Mouse (Mus musculus) CH12.LX (cell line): ENCODE data around the gene Smpd1. TPM values are rescaled to one million over a fixed set of nuclear protein-coding genes. Genes with fewer than 3 reads are reported as not detected.

ENCODE experiments used
- DNase-seq: peaks from one replicate; pipeline ENCODE4 v3.0.0-alpha.2; 2013; ENCODE audit errors: extremely low read depth
- H3K27ac ChIP-seq: 2 replicates; pipeline ENCODE4 v1.5.1; 2012; ENCODE audit warnings: low read depth, mild to moderate bottlenecking, control low read depth, moderate library complexity; ENCODE audit not compliant: insufficient read depth
- H3K27me3 ChIP-seq: replicated peaks from 2 replicates; pipeline ENCODE3; 2012; ENCODE audit warnings: inconsistent platforms
- H3K36me3 ChIP-seq, 2 experiments: replicated peaks in 1 of 2; 2 replicates each; pipeline versions ENCODE3 to v1.6.1; 2012; ENCODE audit warnings: inconsistent platforms in 1 of 2, low read length in 1 of 2, mild to moderate bottlenecking in 1 of 2, mixed read lengths in 1 of 2, moderate library complexity in 1 of 2; ENCODE audit not compliant: control insufficient read depth in 1 of 2, insufficient read depth in 1 of 2
- H3K4me1 ChIP-seq, 2 experiments: 2 replicates each; pipeline ENCODE4 v1.6.1; 2012; ENCODE audit warnings: inconsistent platforms in 1 of 2, moderate library complexity in 1 of 2; ENCODE audit not compliant: insufficient read depth in 2 of 2, control insufficient read depth in 1 of 2
- H3K4me2 ChIP-seq: 2 replicates; pipeline ENCODE4 v1.6.1; 2012; ENCODE audit warnings: low read depth, mild to moderate bottlenecking, control low read depth; ENCODE audit not compliant: poor library complexity, insufficient read depth, severe bottlenecking
- H3K4me3 ChIP-seq, 3 experiments: fragments of 150-350 bp in 1 of 3; sonication (generic) in 1 of 3; replicated peaks in 1 of 3; 2 replicates each; pipeline versions ENCODE3 to v1.5.1; 2011 to 2012; ENCODE audit warnings: low read depth in 2 of 3, low read length in 2 of 3, mild to moderate bottlenecking in 2 of 3, moderate library complexity in 2 of 3, control low read depth in 1 of 3, improper control_type of control experiment in 1 of 3, inconsistent platforms in 1 of 3, mixed read lengths in 1 of 3; ENCODE audit not compliant: poor library complexity in 1 of 3
- H3K79me2 ChIP-seq: replicated peaks from 2 replicates; pipeline ENCODE4 v1.6.1; 2012; ENCODE audit warnings: mild to moderate bottlenecking, moderate library complexity; ENCODE audit not compliant: control insufficient read depth, poor library complexity, insufficient read depth, severe bottlenecking; ENCODE audit errors: extremely low read depth
- H3K9ac ChIP-seq: 2 replicates; pipeline ENCODE4 v1.6.1; 2012; ENCODE audit warnings: low read depth, mild to moderate bottlenecking, control low read depth, moderate library complexity; ENCODE audit not compliant: insufficient read depth
- H3K9me3 ChIP-seq: replicated peaks from 2 replicates; pipeline ENCODE3; 2012; ENCODE audit warnings: low read length, inconsistent platforms, mixed read lengths
- BHLHE40 ChIP-seq: IDR thresholded peaks from 2 replicates; pipeline ENCODE4 v1.6.1; 2011; ENCODE audit warnings: mild to moderate bottlenecking, low read depth, low read length, improper control_type of control experiment
- CHD2 ChIP-seq: IDR thresholded peaks from 2 replicates; pipeline ENCODE4 v1.6.1; 2011; ENCODE audit warnings: low read length, improper control_type of control experiment
- E2F4 ChIP-seq: IDR thresholded peaks from 2 replicates; pipeline ENCODE4 v1.6.1; 2011; ENCODE audit warnings: low read depth, low read length, improper control_type of control experiment; ENCODE audit not compliant: insufficient replicate concordance
- ELF1 ChIP-seq: IDR thresholded peaks from 2 replicates; pipeline ENCODE4 v1.6.1; 2014; ENCODE audit warnings: low read depth, mild to moderate bottlenecking, inconsistent platforms, low read length, improper control_type of control experiment
- EP300 ChIP-seq: IDR thresholded peaks from 2 replicates; pipeline ENCODE4 v1.6.1; 2011; ENCODE audit warnings: low read length, improper control_type of control experiment
- ETS1 ChIP-seq: conservative IDR thresholded peaks from 2 replicates; pipeline ENCODE4 v1.6.1; 2012; ENCODE audit warnings: low read depth, mild to moderate bottlenecking, inconsistent platforms, low read length, improper control_type of control experiment, moderate library complexity
- JUN ChIP-seq: IDR thresholded peaks from 2 replicates; pipeline ENCODE4 v1.6.1; 2011; ENCODE audit warnings: low read depth, mild to moderate bottlenecking, low read length, improper control_type of control experiment, moderate library complexity; ENCODE audit not compliant: insufficient read depth
- JUND ChIP-seq: conservative IDR thresholded peaks from 2 replicates; pipeline ENCODE4 v1.6.1; 2011; ENCODE audit warnings: low read depth, low read length, improper control_type of control experiment
- KAT2A ChIP-seq: IDR thresholded peaks from 2 replicates; pipeline ENCODE4 v1.6.1; 2012; ENCODE audit warnings: low read length, improper control_type of control experiment, inconsistent platforms; ENCODE audit not compliant: insufficient replicate concordance
- MYC ChIP-seq: IDR thresholded peaks from 2 replicates; pipeline ENCODE4 v1.6.1; 2011; ENCODE audit warnings: low read depth, mild to moderate bottlenecking, improper control_type of control experiment, low read length
- PAX5 ChIP-seq: IDR thresholded peaks from 2 replicates; pipeline ENCODE4 v1.6.1; 2012; ENCODE audit warnings: low read length, inconsistent platforms, mixed read lengths
- RCOR1 ChIP-seq: conservative IDR thresholded peaks from 2 replicates; pipeline ENCODE4 v1.6.1; 2012; ENCODE audit warnings: low read depth, mild to moderate bottlenecking, inconsistent platforms, low read length, improper control_type of control experiment
- SIN3A ChIP-seq: IDR thresholded peaks from 2 replicates; pipeline ENCODE4 v1.6.1; 2012; ENCODE audit warnings: low read length, improper control_type of control experiment, inconsistent platforms
- SMC3 ChIP-seq: IDR thresholded peaks from 2 replicates; pipeline ENCODE4 v1.6.1; 2011; ENCODE audit warnings: low read depth, low read length, improper control_type of control experiment
- TCF12 ChIP-seq: IDR thresholded peaks from 2 replicates; pipeline ENCODE4 v1.6.1; 2014; ENCODE audit warnings: low read depth, mild to moderate bottlenecking, inconsistent platforms, low read length, improper control_type of control experiment
- USF1 ChIP-seq: IDR thresholded peaks from 2 replicates; pipeline ENCODE4 v1.6.1; 2014; ENCODE audit warnings: low read depth, mild to moderate bottlenecking, inconsistent platforms, low read length, improper control_type of control experiment
- ZKSCAN1 ChIP-seq: IDR thresholded peaks from 2 replicates; pipeline ENCODE4 v1.6.1; 2012; ENCODE audit warnings: low read depth, inconsistent platforms, low read length, improper control_type of control experiment, borderline replicate concordance
- ZNF384 ChIP-seq: IDR thresholded peaks from 2 replicates; pipeline ENCODE4 v1.6.1; 2012; ENCODE audit warnings: low read depth, low read length, improper control_type of control experiment, inconsistent platforms
- dilution Hi-C: fragments of 300-500 bp; cut with MboI; formaldehyde crosslinking; loops from 2 replicates; pipeline ENCODE4 v1.14.3; 2020; ENCODE audit warnings: low sequenced_read_pairs; ENCODE audit not compliant: extremely low pct_unique_long_range_greater_than_20kb, extremely low pct_ligation_motif_present
- in situ Hi-C: fragments of 300-500 bp; cut with MboI; formaldehyde crosslinking; loops from 3 replicates; pipeline ENCODE4 v1.14.3; 2019; ENCODE audit warnings: low sequenced_read_pairs, low pct_ligation_motif_present, low pct_unique_long_range_greater_than_20kb, mixed read lengths
- polyA plus RNA-seq: library from polyadenylated mRNA; unstranded; fragments of >175 nt; gene quantifications from 2 replicates; pipeline ENCODE4 v1.2.1, GENCODE M21; 2012; ENCODE audit warnings: low read depth; ENCODE audit not compliant: insufficient read length
- total RNA-seq, 2 experiments: library from RNA; depleted of rRNA; stranded (reverse); fragments of 300-350 nt in 1 of 2; fragments of >200 nt in 1 of 2; gene quantifications; 2 replicates each; pipeline ENCODE4 v1.2.3; 2012 to 2014

Gene Smpd1
- total and polyA plus RNA-seq, 3 experiments, result 16.9 to 22.5 (median 17.9) TPM

DNA sequence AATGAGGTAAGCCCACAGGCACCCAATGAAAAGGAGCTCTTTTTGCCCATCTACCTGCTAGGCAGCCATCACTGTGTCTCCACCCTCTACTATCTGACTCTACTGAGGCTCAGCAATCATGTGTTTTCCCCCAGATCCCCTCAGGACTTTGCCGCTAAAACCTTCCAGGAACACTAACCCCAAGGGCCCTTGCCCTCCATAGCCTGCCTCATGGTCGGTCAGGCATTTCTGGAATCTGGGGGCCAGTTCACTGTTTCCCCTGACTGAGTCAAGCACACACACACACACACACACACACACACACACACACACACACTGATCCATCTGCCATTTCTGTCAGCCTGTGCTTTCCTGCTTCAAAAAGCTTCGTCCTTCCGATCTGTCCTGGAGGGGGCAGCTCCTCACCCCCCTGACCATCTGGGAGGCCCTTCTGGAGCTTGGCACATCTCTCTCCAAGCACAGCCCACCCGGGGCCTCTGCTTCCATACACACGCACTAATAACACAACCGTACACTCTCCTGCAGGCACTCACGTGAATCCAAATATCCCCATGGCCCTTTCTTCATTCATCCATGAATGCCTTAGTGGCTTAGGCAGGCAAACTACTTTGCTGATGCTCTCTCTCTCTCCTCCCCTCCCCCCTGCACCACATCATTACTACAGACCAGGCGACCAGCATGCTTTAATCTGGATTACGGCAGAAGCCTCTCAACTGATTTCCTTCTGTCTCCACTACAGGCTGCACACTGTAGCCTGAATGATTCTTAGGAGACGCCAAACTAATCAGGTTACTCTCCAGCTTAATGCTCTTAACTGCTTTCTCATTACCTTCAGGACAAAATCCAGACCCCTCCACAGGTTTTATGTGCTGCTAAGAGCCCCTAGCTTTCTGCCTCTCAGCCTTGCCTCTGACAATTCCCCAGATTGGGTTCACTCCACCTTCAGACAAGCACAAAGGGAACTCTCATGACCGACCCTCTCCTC, 15.6 kb downstream of the Smpd1 start:
- H3K79me2 ChIP-seq, result no peaks in the 10 kb centered on the region
- H3K9me3 ChIP-seq, result no peaks in the 10 kb centered on the region
- DNase-seq, result no peak
- H3K4me1 ChIP-seq, result peaks cover 6 to 10% of the 10 kb centered on the region in 2 experiments; a peak in 3 of 4 replicates
- H3K9ac ChIP-seq, result no peak overlapping the region
- TF ChIP-seq JUN (no peak), SMC3 (no peak), RCOR1 (no peak), ETS1 (no peak), PAX5 (no peak)
- TF ChIP-seq, all 38 proteins: peak for 0
- dilution Hi-C loops (no loop called here), in situ Hi-C loops (no loop called here)
- Histone ChIP-seq H3K36me3 (no peaks in the 10 kb centered on the region), H3K4me3 (no peak overlapping the region), H3K27me3 (peaks cover 3% of the 10 kb centered on the region), H3K4me2 (no peak overlapping the region), H3K27ac (no peak overlapping the region)

DNA sequence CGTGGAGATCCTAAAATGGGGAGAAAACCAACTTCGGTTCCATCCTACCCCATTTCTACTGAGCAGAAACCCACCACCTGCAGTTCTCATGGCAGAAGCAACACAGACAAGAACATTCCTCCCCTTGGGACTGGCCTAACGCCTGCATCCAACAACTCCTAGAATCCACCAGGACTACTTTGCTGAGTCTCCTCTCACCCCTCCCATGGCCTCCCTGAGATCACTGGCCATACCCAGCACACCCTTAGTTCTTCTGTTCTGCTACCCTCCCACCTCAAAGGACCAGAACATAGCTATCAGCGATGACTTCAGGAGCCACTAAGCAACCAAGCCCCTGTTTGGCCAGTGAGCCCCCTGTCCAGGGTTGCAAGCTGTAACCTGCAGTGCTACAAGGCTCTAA, 16.6 kb downstream of the Smpd1 start:
- in situ Hi-C loops, result no loop called here
- no peaks in the 10 kb centered on the region for H3K79me2 ChIP-seq
- peaks cover 3% of the 10 kb centered on the region for H3K27me3 ChIP-seq
- no peak overlapping the region for H3K9ac ChIP-seq
- no peak overlapping the region for H3K27ac ChIP-seq
- H3K4me3 ChIP-seq, result no peak overlapping the region
- no peak overlapping the region for H3K4me2 ChIP-seq
- H3K9me3 ChIP-seq, result no peaks in the 10 kb centered on the region
- no peak for TF ChIP-seq JUND
- no peak for TF ChIP-seq KAT2A
- no peak for TF ChIP-seq PAX5
- no peak for TF ChIP-seq USF1
- TF ChIP-seq ELF1, result no peak
- no peak for TF ChIP-seq RCOR1
- no peak for TF ChIP-seq SMC3
- no peak for DNase-seq
- dilution Hi-C loops, result no loop called here
- no peaks in the 10 kb centered on the region for H3K36me3 ChIP-seq
- H3K4me1 ChIP-seq, result peaks cover 6 to 10% of the 10 kb centered on the region in 2 experiments; a peak in 3 of 4 replicates

DNA sequence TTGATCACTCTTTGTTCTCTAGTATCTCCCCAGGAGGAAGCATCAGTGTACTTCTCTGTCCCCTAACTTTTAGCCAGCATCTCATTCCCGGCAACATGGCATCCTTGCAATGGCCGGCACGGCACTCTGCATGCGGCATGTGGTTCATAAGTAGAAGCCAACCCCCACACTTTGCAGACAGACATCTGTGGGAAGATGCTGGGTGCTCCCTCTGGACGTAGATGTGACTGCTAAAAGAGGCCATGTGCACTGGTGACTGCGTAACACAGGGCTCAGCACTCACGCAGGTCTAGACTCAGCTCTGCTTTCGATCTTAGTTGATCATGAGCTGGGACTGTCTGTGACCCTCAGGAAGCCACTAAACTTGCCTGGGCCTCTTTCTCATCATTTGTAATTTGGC, 18.8 kb downstream of the Smpd1 start:
- no peak overlapping the region for H3K4me3 ChIP-seq
- no peaks in the 10 kb centered on the region for H3K36me3 ChIP-seq
- no peak for DNase-seq
- H3K9me3 ChIP-seq, result no peaks in the 10 kb centered on the region
- H3K4me1 ChIP-seq, result peaks cover 6 to 18% of the 10 kb centered on the region in 2 experiments; a peak in 3 of 4 replicates
- no peak overlapping the region for H3K4me2 ChIP-seq
- dilution Hi-C loops, result no loop called here
- no peak overlapping the region for H3K27ac ChIP-seq
- TF ChIP-seq SMC3 (no peak), EP300 (no peak), E2F4 (no peak), SIN3A (no peak), MYC (no peak), USF1 (no peak), CHD2 (no peak), BHLHE40 (no peak), KAT2A (no peak), PAX5 (no peak), ZNF384 (no peak), ZKSCAN1 (no peak), TCF12 (no peak), RCOR1 (no peak)
- no peak overlapping the region for H3K9ac ChIP-seq
- H3K79me2 ChIP-seq, result no peaks in the 10 kb centered on the region
- H3K27me3 ChIP-seq, result peaks cover 11% of the 10 kb centered on the region
- in situ Hi-C loops, result no loop called here
